Mouse (Mus musculus) cortical plate, adult 2 months (tissue): ENCODE measurements at regions not wholly inside any gene's neighbourhood (a gene's known extent, or its start where the extent isn't known, plus 50 kb on each side); places are given as distances from the start of the nearest gene placed in this dataset.

Source experiments
- CTCF ChIP-seq: fragments of 200-500 bp; IDR thresholded peaks from 2 replicates; pipeline ENCODE4 v1.5.1; 2011; ENCODE audit warnings: mild to moderate bottlenecking, control low read depth, low read length; ENCODE audit not compliant: insufficient read depth; ENCODE audit errors: extremely low read depth
- POLR2A ChIP-seq: fragments of 200-500 bp; IDR thresholded peaks from 2 replicates; pipeline ENCODE4 v1.6.1; 2011; ENCODE audit warnings: mild to moderate bottlenecking, low read length, control low read depth; ENCODE audit not compliant: insufficient read depth; ENCODE audit errors: extremely low read depth

DNA sequence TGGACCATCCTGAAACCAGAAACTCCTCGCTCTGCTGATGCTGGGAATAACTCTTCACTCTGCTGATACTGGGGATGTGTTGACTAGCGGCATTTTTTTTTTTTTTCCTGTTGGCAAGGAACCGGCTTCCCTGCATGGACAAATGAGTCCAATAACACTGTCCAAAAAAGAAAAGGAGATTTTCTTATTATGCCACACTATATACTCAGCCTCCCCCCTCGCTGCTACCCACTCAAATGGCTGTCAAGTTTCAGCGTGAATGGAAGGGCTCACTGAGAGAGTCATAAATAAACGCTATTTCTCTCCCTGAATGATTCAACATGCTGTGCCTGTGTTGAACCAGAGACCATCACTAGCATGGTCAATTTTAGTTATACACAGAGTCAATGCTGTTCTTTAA, 489.2 kb upstream of the Arid1b start:
- TF ChIP-seq POLR2A (no peak), CTCF (no peak)
